In the genomic region with DNA sequence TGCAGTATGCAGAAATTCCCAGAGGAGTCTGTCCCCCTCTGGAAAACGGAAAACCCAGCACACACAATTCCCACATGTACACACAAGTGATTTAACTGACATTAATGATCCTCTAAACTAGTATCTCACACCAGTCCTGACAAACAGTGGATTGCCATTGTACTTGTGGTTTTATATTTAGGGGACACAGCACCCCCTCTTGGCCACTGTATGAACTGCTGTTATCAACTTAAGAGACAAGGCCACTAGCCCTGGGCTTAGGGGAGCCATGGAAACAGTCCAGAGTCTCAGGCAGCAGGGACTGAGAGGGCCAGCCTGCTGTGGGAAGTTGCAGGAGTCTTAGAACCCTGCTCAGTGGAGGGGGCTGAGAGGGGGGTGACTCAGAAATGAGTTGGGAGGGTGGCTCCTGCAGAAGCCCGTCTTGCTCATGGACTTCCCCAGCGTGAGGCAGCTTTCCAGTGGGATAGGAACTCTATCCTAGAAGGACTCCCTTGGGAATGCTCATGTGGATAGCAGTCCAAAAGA, we compare ENCODE assay signal across 10 mouse cellular contexts. TPM values are rescaled to one million over a fixed set of nuclear protein-coding genes. Genes with fewer than 3 reads are reported as not detected.
A peak's percentile ranks its signal among the peaks of the same experiment; 100 is the strongest.
DNase-seq lines count a peak whose midpoint lies in the region; ATAC-seq and TF ChIP-seq lines count a peak whose summit lies in the region.
"Had no signal": no experiment of that assay in that cellular context is flagged by ENCODE, and none has a peak within 500 bp of the region (broad histone marks: within the 10 kb centered on the region; RNA-seq: fewer than 3 reads in every experiment).

No protein-coding gene starts in this region.

- H3K36me3 ChIP-seq in hindbrain, embryonic 10.5 days, result no peaks in the 10 kb centered on the region
- H3K36me3 ChIP-seq in hindbrain, embryonic 13.5 days, result no peaks in the 10 kb centered on the region
- no peaks in the 10 kb centered on the region for H3K36me3 ChIP-seq in thymus, adult 2 months (ENCODE audit: control insufficient read depth, insufficient read depth, low read length)

- ATAC-seq in hindbrain, embryonic 13.5 days (ENCODE audit: low FRiP score), result no peak

- no peak overlapping the region for H3K4me3 ChIP-seq in hindbrain, embryonic 10.5 days
- no peak overlapping the region for H3K4me3 ChIP-seq in hindbrain, embryonic 13.5 days
- no peak overlapping the region for H3K4me3 ChIP-seq in thymus, adult 2 months (ENCODE audit: control insufficient read depth, insufficient read depth, low read length)
- H3K4me3 ChIP-seq: megakaryocyte, embryonic 14.5 days had no signal

- TF ChIP-seq POLR2A in thymus, adult 2 months (IDR thresholded peaks at IDR 0.05; ENCODE audit: control insufficient read depth, extremely low read depth, insufficient read depth, low read length, poor library complexity), result no peak

- H3K4me1 ChIP-seq in hindbrain, embryonic 10.5 days (replicated peaks), result no peaks in the 10 kb centered on the region
- no peaks in the 10 kb centered on the region for H3K4me1 ChIP-seq in hindbrain, embryonic 13.5 days (replicated peaks)
- no peaks in the 10 kb centered on the region for H3K4me1 ChIP-seq in thymus, adult 2 months (replicated peaks; ENCODE audit: control insufficient read depth, insufficient read depth, low read length)
- H3K4me1 ChIP-seq: megakaryocyte, embryonic 14.5 days had no signal

- no peak overlapping the region for H3K27ac ChIP-seq in hindbrain, embryonic 10.5 days
- H3K27ac ChIP-seq in hindbrain, embryonic 13.5 days, result no peak overlapping the region
- H3K27ac ChIP-seq in thymus, adult 2 months (ENCODE audit: control insufficient read depth, insufficient read depth, low read length), result no peak overlapping the region

- peak; percentile 10 for DNase-seq in hindbrain, embryonic 10.5 days (ENCODE audit: low spot score)
- peak; percentile 25 for DNase-seq in thymus, adult 2 months
- DNase-seq in thymus, adult 18-20 months, result no peak
- DNase-seq in embryo, embryonic 11 days, result peak; percentile 28
- DNase-seq in thymus, postnatal 4 days, result peak; percentile 50
- no peak for DNase-seq in right cerebral cortex, postnatal 36 days (ENCODE audit: low spot score in 2 of 2)
- no peak for DNase-seq in left cerebral cortex, postnatal 10 days (ENCODE audit: extremely low spot score in 1 of 2, low spot score in 2 of 2)

- no peaks in the 10 kb centered on the region; the same call in 1 of the 2 replicates for H3K27me3 ChIP-seq in hindbrain, embryonic 10.5 days (ENCODE audit: insufficient read depth, poor library complexity, severe bottlenecking)
- 0 out of 2 replicates have a peak, but pooled peaks cover 2% of the 10 kb centered on the region for H3K27me3 ChIP-seq in hindbrain, embryonic 13.5 days
- no peaks in the 10 kb centered on the region for H3K27me3 ChIP-seq in thymus, adult 2 months (ENCODE audit: control insufficient read depth, insufficient read depth, low read length)

- H3K9ac ChIP-seq in hindbrain, embryonic 13.5 days, result no peak overlapping the region

- no peak overlapping the region for H3K4me2 ChIP-seq in hindbrain, embryonic 13.5 days

- intact Hi-C loops in left cerebral cortex, postnatal 10 days (cut with DNase I), result loop anchor here (5.0 kb wide), 1 partner anchor 37 kb away; no protein-coding TSS in a partner anchor

- 71% methylated on average over 3 of the region's 3 CpGs for WGBS in hindbrain, embryonic 10.5 days
- WGBS in hindbrain, embryonic 13.5 days, result 67% methylated on average over 3 of the region's 3 CpGs
- WGBS in thymus, adult 2 months, result 81% methylated on average over 3 of the region's 3 CpGs

- TF ChIP-seq CTCF in thymus, adult 2 months (IDR thresholded peaks at IDR 0.05; ENCODE audit: borderline replicate concordance, control insufficient read depth, extremely low read depth, insufficient read depth, low read length, poor library complexity), result no peak

- no peaks in the 10 kb centered on the region for H3K9me3 ChIP-seq in hindbrain, embryonic 10.5 days
- H3K9me3 ChIP-seq in hindbrain, embryonic 13.5 days, result no peaks in the 10 kb centered on the region
- H3K9me3 ChIP-seq: megakaryocyte, embryonic 14.5 days had no signal

RNA-seq across cellular contexts. Expression of a gene that starts 4.2 kb away (rescaled TPM):
- polyA plus RNA-seq in hindbrain, embryonic 10.5 days (2016; fragmentation: Nextera tagmentation; extraction: Ambion mirVana), result 0.09 TPM in 1 of 2 replicates, not detected in the other
- polyA plus RNA-seq in hindbrain, embryonic 13.5 days (2015; fragmentation: Nextera tagmentation; extraction: Ambion mirVana), result not detected in 2 replicates
- polyA plus RNA-seq in thymus, adult 2 months (2012; rRNA removed), result 0.28 and 0.73 TPM in 2 replicates
- not detected for total RNA-seq in left cerebral cortex, postnatal 10 days (2021)
- total RNA-seq: heart, postnatal 10 days had no signal

RNA-seq across cellular contexts. Expression of a gene that starts 18.2 kb away (rescaled TPM):
- polyA plus RNA-seq in hindbrain, embryonic 10.5 days (2016; fragmentation: Nextera tagmentation; extraction: Ambion mirVana), result not detected in 2 replicates
- polyA plus RNA-seq in hindbrain, embryonic 13.5 days (2015; fragmentation: Nextera tagmentation; extraction: Ambion mirVana), result not detected in 2 replicates
- 0.51 and 1.1 TPM in 2 replicates for polyA plus RNA-seq in thymus, adult 2 months (2012; rRNA removed)
- total RNA-seq in left cerebral cortex, postnatal 10 days (2021), result not detected
- total RNA-seq: heart, postnatal 10 days had no signal

RNA-seq across cellular contexts. Expression of a gene that starts 22.0 kb away (rescaled TPM):
- polyA plus RNA-seq in hindbrain, embryonic 10.5 days (2016; fragmentation: Nextera tagmentation; extraction: Ambion mirVana), result 0.12 TPM in 1 of 2 replicates, not detected in the other
- 0.19 TPM in 1 of 2 replicates, not detected in the other for polyA plus RNA-seq in hindbrain, embryonic 13.5 days (2015; fragmentation: Nextera tagmentation; extraction: Ambion mirVana)
- 9.0 and 10.2 TPM in 2 replicates for polyA plus RNA-seq in thymus, adult 2 months (2012; rRNA removed)
- not detected for total RNA-seq in left cerebral cortex, postnatal 10 days (2021)
- total RNA-seq: heart, postnatal 10 days had no signal

RNA-seq across cellular contexts. Expression of a gene that starts 41.9 kb away (rescaled TPM):
- 0.85 and 1.1 TPM in 2 replicates for polyA plus RNA-seq in hindbrain, embryonic 10.5 days (2016; fragmentation: Nextera tagmentation; extraction: Ambion mirVana)
- 0.49 and 0.85 TPM in 2 replicates for polyA plus RNA-seq in hindbrain, embryonic 13.5 days (2015; fragmentation: Nextera tagmentation; extraction: Ambion mirVana)
- 15.7 and 21.1 TPM in 2 replicates for polyA plus RNA-seq in thymus, adult 2 months (2012; rRNA removed)
- total RNA-seq in left cerebral cortex, postnatal 10 days (2021), result under 1 TPM in 1 of 2 experiments, not detected in 1; 0.18 TPM

RNA-seq across cellular contexts. Expression of a gene that starts 48.9 kb away (rescaled TPM):
- polyA plus RNA-seq in hindbrain, embryonic 10.5 days (2016; fragmentation: Nextera tagmentation; extraction: Ambion mirVana), result not detected in 2 replicates
- polyA plus RNA-seq in hindbrain, embryonic 13.5 days (2015; fragmentation: Nextera tagmentation; extraction: Ambion mirVana), result not detected in 2 replicates
- polyA plus RNA-seq in thymus, adult 2 months (2012; rRNA removed), result 0.74 TPM in 2 replicates
- not detected for total RNA-seq in left cerebral cortex, postnatal 10 days (2021)
- total RNA-seq: heart, postnatal 10 days had no signal

Comparison
In these comparisons a context has a peak if more than half of its experiments do, and no peak if none do; other contexts are left out.
1. DNase-seq: peak in hindbrain, embryonic 10.5 days (single experiment), thymus, adult 2 months (single experiment), embryo, embryonic 11 days (single experiment) and thymus, postnatal 4 days (single experiment); none in thymus, adult 18-20 months (0 of 2), right cerebral cortex, postnatal 36 days (0 of 2) and left cerebral cortex, postnatal 10 days (0 of 2).